Mouse (Mus musculus): ENCODE data around the gene Pld1. TPM values are rescaled to one million over a fixed set of nuclear protein-coding genes. Genes with fewer than 3 reads are reported as not detected.
A peak's percentile ranks its signal among the peaks of the same experiment; 100 is the strongest.
"Not testable (repeated sequence)": the region's sequence is repeated elsewhere in the genome, so short reads cannot be mapped to it uniquely, and the experiment has no call there.

Gene Pld1
- total RNA-seq, 2 experiments from 2014 or later, result 8.7 to 11.6 TPM

GRCm38 (mm10) chr3:27941634-27942033 is 3.1 kb downstream of the Pld1 start:
- DNase-seq (ENCODE audit: low spot score in 2 of 2), result no peak

- DNase-seq (ENCODE audit: low spot score in 2 of 2), result no peak
Observed at GRCm38 (mm10) chr3:27942991-27943390, 4.5 kb downstream of the Pld1 start.

GRCm38 (mm10) chr3:27945397-27945796 is 6.9 kb downstream of the Pld1 start:
- DNase-seq (ENCODE audit: low spot score in 2 of 2), result not testable (repeated sequence)

GRCm38 (mm10) chr3:27949175-27949872 is 10.8 kb downstream of the Pld1 start:
- no peak for DNase-seq (ENCODE audit: low spot score in 2 of 2)

GRCm38 (mm10) chr3:27949873-27950250 is 11.4 kb downstream of the Pld1 start:
- DNase-seq (ENCODE audit: low spot score in 2 of 2), result no peak

- no peak for DNase-seq (ENCODE audit: low spot score in 2 of 2)
Observed at GRCm38 (mm10) chr3:27950726-27951125, 12.2 kb downstream of the Pld1 start.

GRCm38 (mm10) chr3:27951721-27952120 is 13.2 kb downstream of the Pld1 start:
- no peak for DNase-seq (ENCODE audit: low spot score in 2 of 2)

- no peak for DNase-seq (ENCODE audit: low spot score in 2 of 2)
Observed at GRCm38 (mm10) chr3:27956006-27956405, 17.5 kb downstream of the Pld1 start.

GRCm38 (mm10) chr3:27959221-27959620 is 20.7 kb downstream of the Pld1 start:
- no peak for DNase-seq (ENCODE audit: low spot score in 2 of 2)

- no peak for DNase-seq (ENCODE audit: low spot score in 2 of 2)
Observed at GRCm38 (mm10) chr3:27961162-27961561, 22.7 kb downstream of the Pld1 start.

- DNase-seq (ENCODE audit: low spot score in 2 of 2), result no peak
Observed at GRCm38 (mm10) chr3:27963795-27964201, 25.3 kb downstream of the Pld1 start.

GRCm38 (mm10) chr3:27968671-27969070 is 30.2 kb downstream of the Pld1 start:
- peak in 1 of 2 experiments; percentile 13 for DNase-seq (ENCODE audit: low spot score in 2 of 2)

- DNase-seq (ENCODE audit: low spot score in 2 of 2), result no peak
Observed at GRCm38 (mm10) chr3:27973936-27974335, 35.4 kb downstream of the Pld1 start.

- no peak for DNase-seq (ENCODE audit: low spot score in 2 of 2)
Observed at GRCm38 (mm10) chr3:27974981-27975380, 36.5 kb downstream of the Pld1 start.

- DNase-seq (ENCODE audit: low spot score in 2 of 2), result no peak
Observed at GRCm38 (mm10) chr3:27976931-27977544, 38.5 kb downstream of the Pld1 start.

- no peak for DNase-seq (ENCODE audit: low spot score in 2 of 2)
Observed at GRCm38 (mm10) chr3:27978030-27978723, 39.7 kb downstream of the Pld1 start.

GRCm38 (mm10) chr3:27981591-27981990 is 43.1 kb downstream of the Pld1 start:
- DNase-seq (ENCODE audit: low spot score in 2 of 2), result peak in 1 of 2 experiments; percentile 15

- peak; percentile 79 to 85 for DNase-seq (ENCODE audit: low spot score in 2 of 2)
Observed at GRCm38 (mm10) chr3:27982436-27983017, 44.0 kb downstream of the Pld1 start.

- no peak for DNase-seq (ENCODE audit: low spot score in 2 of 2)
Observed at GRCm38 (mm10) chr3:27983274-27983673, 44.8 kb downstream of the Pld1 start.

GRCm38 (mm10) chr3:27983935-27984577 is 45.6 kb downstream of the Pld1 start:
- DNase-seq (ENCODE audit: low spot score in 2 of 2), result peak; percentile 40 to 46

- no peak for DNase-seq (ENCODE audit: low spot score in 2 of 2)
Observed at GRCm38 (mm10) chr3:27984620-27985019, 46.1 kb downstream of the Pld1 start.
